Mouse (Mus musculus) spleen, adult 18-20 months (tissue): Measurements from ENCODE around the gene Scamp1.

Source experiments
- DNase-seq, 2 experiments: peaks; one replicate each; pipeline ENCODE4 v3.0.0; 2022; ENCODE audit warnings: mixed read lengths in 2 of 2

Scamp1 gene

GRCm38 (mm10) chr13:94212716-94213115, 72.9 kb downstream of the Scamp1 start:
- DNase-seq: no peak

- DNase-seq: no peak
These were observed 73.5 kb downstream of the Scamp1 start for GRCm38 (mm10) chr13:94212179-94212578.

- no peak for DNase-seq
These were observed 74.2 kb downstream of the Scamp1 start for GRCm38 (mm10) chr13:94211236-94212119.

- DNase-seq: no peak
These were observed 76.8 kb downstream of the Scamp1 start for GRCm38 (mm10) chr13:94208892-94209291.

GRCm38 (mm10) chr13:94207973-94208372, 77.7 kb downstream of the Scamp1 start:
- no peak for DNase-seq

- DNase-seq: peak in 1 of 2 experiments; percentile 22
These were observed 80.4 kb downstream of the Scamp1 start for GRCm38 (mm10) chr13:94205234-94205633.

GRCm38 (mm10) chr13:94199829-94200228, 85.8 kb downstream of the Scamp1 start:
- DNase-seq: no peak

- DNase-seq: no peak
These were observed 87.0 kb downstream of the Scamp1 start for GRCm38 (mm10) chr13:94198616-94199015.

- no peak for DNase-seq
These were observed 92.4 kb downstream of the Scamp1 start for GRCm38 (mm10) chr13:94193227-94193626.

- no peak for DNase-seq
These were observed 95.3 kb downstream of the Scamp1 start for GRCm38 (mm10) chr13:94190386-94190785.

- no peak for DNase-seq
These were observed 97.2 kb downstream of the Scamp1 start for GRCm38 (mm10) chr13:94188200-94189086.

- DNase-seq: no peak
These were observed 100.0 kb downstream of the Scamp1 start for GRCm38 (mm10) chr13:94185631-94186030.

- DNase-seq: no peak
These were observed 100.8 kb downstream of the Scamp1 start for GRCm38 (mm10) chr13:94184726-94185456.

- DNase-seq: no peak
These were observed 102.2 kb downstream of the Scamp1 start for GRCm38 (mm10) chr13:94183372-94184021.

- DNase-seq: no peak
These were observed 103.6 kb downstream of the Scamp1 start for GRCm38 (mm10) chr13:94182026-94182425.

GRCm38 (mm10) chr13:94180477-94181420, 104.9 kb downstream of the Scamp1 start:
- no peak for DNase-seq

- no peak for DNase-seq
These were observed 107.1 kb downstream of the Scamp1 start for GRCm38 (mm10) chr13:94178401-94179040.

- no peak for DNase-seq
These were observed 108.5 kb downstream of the Scamp1 start for GRCm38 (mm10) chr13:94177148-94177547.

GRCm38 (mm10) chr13:94175379-94176050, 110.1 kb downstream of the Scamp1 start:
- DNase-seq: no peak
